Mouse (Mus musculus) cortical plate, adult 2 months (tissue): Measurements from ENCODE around the gene R3hdm2.

ENCODE experiments used
- CTCF ChIP-seq: fragments of 200-500 bp; IDR thresholded peaks from 2 replicates; pipeline ENCODE4 v1.5.1; 2011; ENCODE audit warnings: mild to moderate bottlenecking, control low read depth, low read length; ENCODE audit not compliant: insufficient read depth; ENCODE audit errors: extremely low read depth
- POLR2A ChIP-seq: fragments of 200-500 bp; IDR thresholded peaks from 2 replicates; pipeline ENCODE4 v1.6.1; 2011; ENCODE audit warnings: mild to moderate bottlenecking, low read length, control low read depth; ENCODE audit not compliant: insufficient read depth; ENCODE audit errors: extremely low read depth

DNA sequence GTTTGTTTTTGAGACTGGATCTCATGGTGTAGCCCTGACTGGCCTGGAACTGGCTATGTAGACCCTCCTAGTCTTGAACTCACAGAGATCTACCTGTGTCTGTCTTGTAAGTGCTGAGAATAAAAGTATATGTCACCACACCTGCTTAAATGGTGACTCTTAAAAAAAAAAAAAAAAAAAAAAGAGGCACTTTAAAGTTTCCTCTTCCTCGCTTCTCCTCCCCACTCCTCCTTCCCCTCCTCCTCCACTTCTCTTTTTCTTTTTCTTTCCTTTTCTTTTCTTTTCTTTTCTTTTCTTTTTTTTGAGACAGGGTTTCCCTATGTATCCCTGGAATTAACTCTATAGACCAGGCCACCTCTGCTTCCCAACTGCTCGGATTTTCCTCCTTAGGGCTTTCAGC lies 9.1 kb upstream of the R3hdm2 start:
- TF ChIP-seq CTCF (no peak), POLR2A (no peak)
